Comparison of ENCODE assay signal across 10 mouse cellular contexts in the genomic region with DNA sequence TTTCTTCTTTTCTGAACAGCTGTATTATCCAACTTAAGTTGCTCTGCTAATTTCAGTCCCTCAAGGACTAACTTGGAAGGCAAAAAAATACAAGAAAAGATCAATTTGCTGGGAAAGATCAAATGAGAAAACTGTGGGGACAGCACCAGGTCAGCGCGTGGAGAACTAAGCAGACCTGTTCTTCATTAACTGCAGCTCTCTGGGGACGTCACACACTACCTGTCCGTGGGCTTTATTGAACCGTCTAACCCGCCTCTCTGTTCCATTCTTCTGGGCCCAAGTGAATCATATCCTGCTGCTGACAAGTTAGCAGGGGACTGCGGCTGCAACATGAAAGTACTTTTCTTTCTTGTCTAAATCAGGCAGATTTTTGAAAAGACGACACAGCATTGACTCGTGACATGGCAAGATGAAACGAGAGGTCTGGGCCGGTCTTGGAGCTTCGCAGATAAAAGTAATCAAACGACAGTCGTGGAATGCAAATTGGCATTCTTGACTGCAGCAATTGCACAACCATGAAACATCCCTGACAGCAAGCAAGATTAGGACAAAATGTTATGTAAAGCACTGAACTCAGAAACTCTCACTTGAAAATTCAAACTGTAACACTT. TPM values are rescaled to one million over a fixed set of nuclear protein-coding genes. Genes with fewer than 3 reads are reported as not detected.
DNase-seq lines count a peak whose midpoint lies in the region; ATAC-seq and TF ChIP-seq lines count a peak whose summit lies in the region.
"Had no signal": no experiment of that assay in that cellular context is flagged by ENCODE, and none has a peak within 500 bp of the region (broad histone marks: within the 10 kb centered on the region; RNA-seq: fewer than 3 reads in every experiment).

No protein-coding gene starts in this region.

- peak overlapping the region; percentile 5 for H3K4me2 ChIP-seq in kidney, embryonic 16.5 days (replicated peaks; ENCODE audit: low read depth, low read length)
- peak overlapping the region; percentile 98 for H3K4me2 ChIP-seq in neural tube, embryonic 13.5 days

- TF ChIP-seq POLR2A in kidney, adult 2 months (IDR thresholded peaks at IDR 0.05; ENCODE audit: low read depth, low read length): no peak

- H3K36me3 ChIP-seq in kidney, adult 2 months (ENCODE audit: control insufficient read depth, insufficient read depth, low read length): no peaks in the 10 kb centered on the region
- no peaks in the 10 kb centered on the region for H3K36me3 ChIP-seq in embryonic facial prominence, embryonic 10.5 days (replicated peaks)
- no peaks in the 10 kb centered on the region for H3K36me3 ChIP-seq in kidney, embryonic 16.5 days (ENCODE audit: insufficient read depth, low read length)
- no peaks in the 10 kb centered on the region for H3K36me3 ChIP-seq in neural tube, embryonic 13.5 days

- no peaks in the 10 kb centered on the region for H3K9me3 ChIP-seq in embryonic facial prominence, embryonic 10.5 days
- no peaks in the 10 kb centered on the region for H3K9me3 ChIP-seq in kidney, embryonic 16.5 days (ENCODE audit: low read length)
- no peaks in the 10 kb centered on the region for H3K9me3 ChIP-seq in neural tube, embryonic 13.5 days

- H3K27me3 ChIP-seq in kidney, adult 2 months (replicated peaks; ENCODE audit: control insufficient read depth, insufficient read depth, low read length): peaks cover 4% of the 10 kb centered on the region; the same call in 1 of the 2 replicates
- H3K27me3 ChIP-seq in embryonic facial prominence, embryonic 10.5 days (replicated peaks; ENCODE audit: low read depth, poor library complexity, severe bottlenecking): peaks cover 65% of the 10 kb centered on the region
- H3K27me3 ChIP-seq in kidney, embryonic 16.5 days (ENCODE audit: insufficient read depth, low read length): peaks cover 24% of the 10 kb centered on the region
- H3K27me3 ChIP-seq in neural tube, embryonic 13.5 days: peaks cover 74% of the 10 kb centered on the region

- 48% methylated on average over 14 of the region's 14 CpGs for WGBS in kidney, adult 2 months
- WGBS in embryonic facial prominence, embryonic 10.5 days: 10% methylated on average over 14 of the region's 14 CpGs
- 27% methylated on average over 14 of the region's 14 CpGs for WGBS in kidney, embryonic 16.5 days
- 28% methylated on average over 14 of the region's 14 CpGs for WGBS in neural tube, embryonic 13.5 days

- TF ChIP-seq CTCF in kidney, adult 2 months (conservative IDR thresholded peaks at IDR 0.05; ENCODE audit: insufficient read depth, insufficient read length, low read depth, low read length): no peak

- H3K4me3 ChIP-seq in kidney, adult 2 months (ENCODE audit: insufficient read depth, low read depth, low read length): 0 out of 2 replicates have a peak overlapping the region, but pooled peaks have one; percentile 25
- H3K4me3 ChIP-seq in embryonic facial prominence, embryonic 10.5 days: peak overlapping the region; percentile 81
- H3K4me3 ChIP-seq in kidney, embryonic 16.5 days (ENCODE audit: low read length): no peak overlapping the region
- peak overlapping the region; percentile 69; the same call in 1 of the 2 replicates for H3K4me3 ChIP-seq in neural tube, embryonic 13.5 days

- DNase-seq in kidney, adult 2 months: peak; percentile 33
- DNase-seq in kidney, postnatal 10 days: no peak
- DNase-seq in embryonic facial prominence, embryonic 10.5 days (ENCODE audit: low spot score): peak; percentile 75
- no peak for DNase-seq in thymus, postnatal 10 days (ENCODE audit: low spot score in 2 of 2)

- ATAC-seq in kidney, embryonic 16.5 days (ENCODE audit: low FRiP score, low TSS enrichment): no peak
- no peak for ATAC-seq in neural tube, embryonic 13.5 days (ENCODE audit: low read depth)
- ATAC-seq in megakaryocyte progenitor cell, adult 5-6 weeks (replicated peaks; ENCODE audit: poor library complexity): no peak
- ATAC-seq in erythroblast, adult 5-6 weeks (replicated peaks; ENCODE audit: low FRiP score, poor library complexity, severe bottlenecking): no peak

- no peak overlapping the region for H3K9ac ChIP-seq in kidney, embryonic 16.5 days (replicated peaks; ENCODE audit: low read length)
- no peak overlapping the region for H3K9ac ChIP-seq in neural tube, embryonic 13.5 days

- peak overlapping the region; percentile 71 for H3K27ac ChIP-seq in kidney, adult 2 months (ENCODE audit: insufficient read depth, low read depth, low read length)
- H3K27ac ChIP-seq in embryonic facial prominence, embryonic 10.5 days (replicated peaks): peak overlapping the region; percentile 2; the same call in 1 of the 2 replicates
- no peak overlapping the region for H3K27ac ChIP-seq in kidney, embryonic 16.5 days (ENCODE audit: low read length)
- H3K27ac ChIP-seq in neural tube, embryonic 13.5 days (replicated peaks): no peak overlapping the region

- H3K4me1 ChIP-seq in kidney, adult 2 months (ENCODE audit: control insufficient read depth, insufficient read depth, low read length): no peaks in the 10 kb centered on the region; the same call in 1 of the 2 replicates
- H3K4me1 ChIP-seq in embryonic facial prominence, embryonic 10.5 days: peaks cover 83% of the 10 kb centered on the region
- peaks cover 12% of the 10 kb centered on the region; the same call in 1 of the 2 replicates for H3K4me1 ChIP-seq in kidney, embryonic 16.5 days (ENCODE audit: insufficient read depth, low read length)
- H3K4me1 ChIP-seq in neural tube, embryonic 13.5 days (replicated peaks): peaks cover 34% of the 10 kb centered on the region

RNA-seq across cellular contexts. Expression of a gene that starts 2.8 kb away (rescaled TPM):
- 20.1 and 27.5 TPM in 2 replicates for polyA plus RNA-seq in kidney, adult 2 months (2012; rRNA removed)
- 13.0 and 22.2 TPM in 2 replicates for polyA plus RNA-seq in embryonic facial prominence, embryonic 10.5 days (2016; fragmentation: Nextera tagmentation; extraction: Ambion mirVana)
- polyA plus RNA-seq in kidney, embryonic 16.5 days (2015; fragmentation: Nextera tagmentation; extraction: Ambion mirVana): 7.6 and 8.1 TPM in 2 replicates
- 17.1 and 22.9 TPM in 2 replicates for polyA plus RNA-seq in neural tube, embryonic 13.5 days (2015; fragmentation: Nextera tagmentation; extraction: Ambion mirVana)
- not detected in 2 replicates for total RNA-seq in megakaryocyte progenitor cell, adult 5-6 weeks (2015)
- not detected in 2 replicates for total RNA-seq in megakaryocyte progenitor cell, adult 5-6 weeks (2017)
- total RNA-seq in erythroblast, adult 5-6 weeks (2015; ENCODE audit: low replicate concordance): not detected in 2 replicates
- total RNA-seq in erythroblast, adult 5-6 weeks (2017; ENCODE audit: low replicate concordance): not detected in 2 replicates
- total RNA-seq: granulocyte monocyte progenitor cell, adult 5-6 weeks; MEL had no signal

Comparison
In these comparisons a context has a peak if more than half of its experiments do, and no peak if none do; other contexts are left out.
1. DNase-seq: peak in kidney, adult 2 months (single experiment) and embryonic facial prominence, embryonic 10.5 days (single experiment); none in kidney, postnatal 10 days (single experiment) and thymus, postnatal 10 days (0 of 2).
2. H3K27ac ChIP-seq: peak in kidney, adult 2 months (single experiment) and embryonic facial prominence, embryonic 10.5 days (single experiment); none in kidney, embryonic 16.5 days (single experiment) and neural tube, embryonic 13.5 days (single experiment).